Mouse (Mus musculus): Measurements from ENCODE around the gene Trmt61a.
"Not testable (repeated sequence)": the region's sequence is repeated elsewhere in the genome, so short reads cannot be mapped to it uniquely, and the experiment has no call there.

The Trmt61a gene

DNA sequence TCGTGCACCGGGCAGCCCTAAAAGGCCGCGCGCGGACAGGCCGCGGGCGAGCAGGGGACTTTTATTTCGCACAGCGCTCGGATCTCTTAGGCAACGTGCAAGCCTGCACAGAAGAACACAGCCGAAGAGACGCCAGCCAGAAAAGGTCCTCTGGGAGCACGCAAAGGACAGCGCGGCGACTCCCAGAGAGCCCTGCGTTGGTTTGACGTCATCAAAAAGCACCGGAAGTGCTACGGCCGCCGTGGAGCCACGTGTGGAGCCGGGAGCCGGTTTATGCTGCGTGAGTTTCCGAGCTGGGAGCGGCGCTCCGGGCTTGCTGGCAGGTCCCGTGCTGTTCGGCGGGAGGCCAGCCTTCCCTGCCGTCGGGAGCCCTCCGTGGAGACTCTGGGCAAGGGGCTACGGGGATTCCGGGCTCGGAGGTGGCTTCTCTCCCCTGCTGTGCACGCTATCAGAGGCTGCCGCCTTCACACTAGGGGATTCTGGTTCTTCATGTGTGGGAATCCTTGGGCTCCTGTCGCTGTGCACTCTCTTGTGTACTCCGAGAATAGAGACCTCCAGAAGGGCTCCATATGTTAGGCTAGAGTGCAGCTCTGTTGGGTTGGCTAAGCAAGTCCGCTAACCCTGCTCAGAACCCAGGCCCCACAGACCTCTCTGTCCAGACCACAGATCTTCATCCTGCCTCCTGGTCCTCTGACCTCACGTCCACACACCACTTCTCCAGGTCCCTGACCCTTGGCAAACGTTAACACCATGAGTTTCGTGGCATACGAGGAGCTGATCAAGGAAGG, at the start of gene Trmt61a:
Gene Trmt61a (plus strand): TSS at position 224 of the 788 bp plus-strand sequence.
- peak; percentile 85 for DNase-seq (ENCODE audit: low spot score)

DNA sequence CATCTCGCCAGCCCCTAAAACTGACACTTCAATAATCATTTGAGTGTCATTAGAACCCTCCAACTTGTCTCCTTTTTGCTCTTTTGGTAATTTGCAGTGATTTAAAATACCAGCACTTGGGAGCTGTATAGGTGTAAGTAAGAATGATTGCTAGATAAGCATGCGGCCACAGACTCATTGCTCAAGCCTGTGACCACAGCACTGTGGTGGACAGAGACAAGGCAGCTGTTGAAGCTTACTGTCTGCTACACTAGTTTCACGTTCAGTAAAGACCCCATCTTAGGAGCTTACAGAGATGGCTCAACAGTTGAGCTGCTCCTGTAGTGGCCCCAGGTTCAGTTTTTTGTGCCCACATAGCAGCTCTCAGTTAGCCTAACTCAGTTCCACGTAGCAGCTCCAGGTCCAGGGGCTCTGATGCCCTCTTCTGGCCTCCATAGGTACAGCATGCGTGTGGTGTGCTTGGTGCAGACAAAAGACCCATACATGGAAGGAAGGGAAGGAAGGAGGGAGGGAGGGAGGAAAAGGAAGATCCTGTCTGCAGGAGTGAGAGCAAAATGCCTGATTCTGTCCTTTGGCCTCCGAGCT, 29.8 kb upstream of the Trmt61a start:
- DNase-seq (ENCODE audit: low spot score): peak; percentile 62

DNA sequence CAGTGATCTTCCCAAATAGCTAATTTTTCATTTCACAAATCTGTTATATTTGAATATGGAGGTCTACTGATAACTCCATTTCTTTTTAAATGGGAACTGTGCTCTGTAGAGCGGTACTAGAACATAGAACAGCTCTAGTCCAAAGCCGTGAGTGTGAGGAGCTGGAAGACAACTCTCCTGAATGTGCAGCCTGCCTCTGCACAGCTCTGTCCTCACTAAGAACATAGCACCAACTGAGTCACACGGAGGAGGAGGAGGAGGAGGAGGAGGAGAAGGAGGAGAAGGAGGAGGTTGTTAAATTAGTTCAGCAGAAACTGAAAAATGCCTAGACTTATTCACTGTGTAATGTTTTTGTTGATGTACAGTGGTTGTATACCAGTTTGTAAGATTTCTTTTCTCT, 25.0 kb upstream of the Trmt61a start:
- DNase-seq (ENCODE audit: low spot score): no peak

DNA sequence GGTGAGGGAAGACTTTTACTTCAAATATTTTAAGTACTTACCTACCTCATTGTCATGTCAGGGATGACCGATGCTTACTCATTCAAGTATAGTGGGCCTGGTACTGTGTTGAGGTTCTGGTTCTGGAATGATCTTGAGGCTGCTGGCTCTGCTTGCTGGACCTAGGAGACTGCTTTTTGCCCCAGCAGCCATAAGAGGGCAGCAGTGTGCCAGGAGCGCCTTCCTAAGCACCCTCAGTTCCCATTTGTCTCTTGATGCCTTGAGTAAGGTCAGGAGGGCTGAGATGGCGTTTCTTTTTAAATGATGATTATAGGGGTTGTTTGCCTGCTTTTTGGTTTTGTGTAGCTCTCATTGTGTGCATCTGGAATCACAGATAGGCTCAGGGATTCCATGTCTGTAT, 24.5 kb upstream of the Trmt61a start:
- peak; percentile 54 for DNase-seq (ENCODE audit: low spot score)

DNA sequence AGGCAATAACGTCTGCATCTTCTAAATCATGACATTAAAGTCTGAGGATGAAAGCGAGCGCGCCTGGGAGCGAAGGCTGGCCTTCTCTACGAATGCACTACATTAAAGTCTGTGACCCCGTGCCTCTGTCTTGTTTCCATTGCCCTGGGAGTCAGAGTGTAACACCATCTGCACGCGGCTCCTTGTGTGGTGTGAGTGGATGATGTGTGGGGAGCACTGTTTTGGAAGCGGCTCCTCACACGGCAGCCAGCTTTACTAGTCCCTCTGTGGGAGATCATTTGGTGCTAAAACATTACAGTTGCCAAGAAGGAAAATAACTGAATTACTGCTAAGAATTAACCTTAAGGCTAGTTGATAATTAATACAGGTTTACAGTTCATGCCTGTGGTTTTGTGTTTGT, 22.2 kb upstream of the Trmt61a start:
- no peak for DNase-seq (ENCODE audit: low spot score)

DNA sequence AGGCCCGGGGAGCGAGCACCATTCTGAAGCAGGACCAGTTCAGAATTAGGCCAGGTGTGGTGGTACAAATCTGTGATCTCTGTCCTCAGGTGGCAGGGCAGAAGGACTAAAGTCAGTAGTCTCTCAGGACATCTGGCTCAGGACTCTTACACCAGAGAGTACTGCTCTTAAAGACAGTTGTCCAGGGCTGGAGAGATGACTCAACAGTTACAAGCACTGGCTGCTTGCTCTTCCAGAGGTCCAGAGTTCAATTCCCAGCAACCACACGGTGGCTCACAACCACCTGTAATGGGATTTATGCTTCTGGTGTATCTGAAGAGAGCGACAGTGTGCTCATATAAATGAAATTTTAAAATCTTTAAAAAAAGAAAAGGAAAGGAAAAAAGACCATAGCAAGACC, 18.6 kb upstream of the Trmt61a start:
- no peak for DNase-seq (ENCODE audit: low spot score)

DNA sequence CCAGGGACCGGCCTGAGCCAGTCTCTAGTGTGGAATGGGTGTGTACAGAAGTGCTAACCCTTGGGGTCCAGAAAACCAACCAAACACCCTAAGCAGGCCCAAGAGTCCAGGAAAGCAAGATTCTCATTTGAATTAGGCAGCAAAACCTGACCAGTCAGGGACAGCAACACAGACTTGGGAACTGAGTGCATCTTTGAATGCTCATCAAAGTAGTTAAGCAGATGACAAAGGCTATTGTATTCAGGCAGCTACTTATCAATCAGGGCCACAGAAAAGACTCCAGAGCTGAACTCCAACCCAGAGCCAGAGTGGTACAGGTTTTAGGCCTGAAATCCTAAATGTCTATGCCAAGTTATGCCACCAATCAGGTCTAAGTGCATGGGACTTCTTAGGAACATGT, 17.3 kb upstream of the Trmt61a start:
- no peak for DNase-seq (ENCODE audit: low spot score)

DNA sequence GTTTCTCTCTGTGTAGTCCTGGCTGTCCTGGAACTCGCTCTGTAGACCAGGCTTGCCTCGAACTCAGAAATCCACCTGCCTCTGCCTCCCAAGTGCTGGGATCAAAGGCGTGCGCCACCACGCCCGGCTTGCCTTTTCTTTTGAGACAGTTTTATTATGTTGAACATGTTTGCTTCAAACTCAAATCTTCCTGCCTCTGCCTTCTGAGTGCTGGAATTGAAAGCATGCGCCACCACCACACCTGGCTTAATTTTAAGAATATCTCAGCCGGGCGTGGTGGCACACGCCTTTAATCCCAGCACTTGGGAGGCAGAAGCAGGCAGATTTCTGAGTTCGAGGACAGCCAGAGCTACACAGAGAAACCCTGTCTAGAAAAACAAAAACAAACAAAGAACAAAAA, 16.4 kb upstream of the Trmt61a start:
- DNase-seq (ENCODE audit: low spot score): not testable (repeated sequence)

DNA sequence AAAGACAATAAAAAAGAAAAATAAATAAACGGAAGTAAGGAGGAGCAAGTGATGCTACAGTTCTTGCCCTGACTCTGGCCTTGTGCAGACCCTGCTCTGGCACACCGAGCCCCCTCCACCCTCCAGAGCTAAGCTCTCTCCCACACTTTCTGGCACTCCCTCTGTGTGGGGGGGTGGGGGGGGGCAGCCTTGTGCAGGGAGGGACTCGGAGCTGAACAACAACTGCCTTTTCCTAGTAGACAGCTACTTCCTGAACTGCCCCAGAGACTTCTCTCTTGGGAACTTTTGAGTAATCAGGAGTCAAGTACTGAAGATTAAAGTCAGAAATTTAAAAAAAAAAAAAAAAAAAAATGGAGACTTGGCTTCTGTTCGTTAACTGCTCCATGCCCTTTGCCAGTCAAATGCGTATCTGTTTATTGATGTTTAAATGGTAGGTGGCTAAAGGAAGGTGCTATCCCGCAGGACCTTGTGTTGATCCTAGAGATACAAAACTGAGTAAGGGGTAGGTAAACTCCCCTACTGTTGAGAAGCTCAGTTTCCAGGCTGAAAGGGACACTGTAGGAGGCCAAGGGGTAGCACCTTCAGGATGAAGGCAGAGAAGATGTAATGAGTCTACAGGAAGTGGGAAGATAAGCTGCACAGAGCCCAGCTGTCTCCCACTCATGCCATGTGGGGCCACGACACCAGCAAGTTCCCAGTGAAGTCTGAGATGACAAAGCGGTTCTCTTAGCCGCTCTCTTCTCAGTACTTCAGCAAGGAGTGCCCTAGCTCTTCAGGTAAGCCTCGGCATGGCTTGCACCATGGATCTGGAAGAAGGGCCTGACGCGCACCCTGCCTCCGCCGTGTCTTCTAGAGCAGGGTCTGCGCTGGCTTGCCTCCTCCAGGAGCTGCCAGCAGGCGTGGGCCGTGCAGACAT, 14.4 kb upstream of the Trmt61a start:
- no peak for DNase-seq (ENCODE audit: low spot score)

DNA sequence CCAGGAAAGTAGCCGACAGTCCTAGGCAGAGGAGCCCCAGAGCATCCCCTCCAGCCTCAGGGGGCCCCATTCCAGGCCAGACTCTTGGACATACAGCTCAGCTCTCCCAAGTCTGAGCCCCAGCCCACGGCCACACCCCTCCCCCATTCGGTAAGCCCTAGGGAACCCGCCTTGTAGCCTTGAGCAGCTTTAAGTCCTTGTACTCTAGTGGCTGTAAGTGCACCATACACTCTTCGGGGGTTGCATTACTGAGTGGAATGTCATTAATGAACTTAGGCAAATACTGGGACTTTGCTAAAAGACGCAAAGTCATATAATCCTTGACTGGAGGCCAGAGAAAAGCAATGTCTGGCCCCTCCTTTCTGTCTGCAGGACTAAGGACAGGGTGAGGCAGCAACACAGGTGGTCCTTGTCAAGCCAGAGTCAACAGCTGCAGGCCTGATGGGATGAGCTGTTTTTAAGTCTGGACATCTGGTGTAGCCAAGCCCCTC, 13.7 kb upstream of the Trmt61a start:
- DNase-seq (ENCODE audit: low spot score): no peak

DNA sequence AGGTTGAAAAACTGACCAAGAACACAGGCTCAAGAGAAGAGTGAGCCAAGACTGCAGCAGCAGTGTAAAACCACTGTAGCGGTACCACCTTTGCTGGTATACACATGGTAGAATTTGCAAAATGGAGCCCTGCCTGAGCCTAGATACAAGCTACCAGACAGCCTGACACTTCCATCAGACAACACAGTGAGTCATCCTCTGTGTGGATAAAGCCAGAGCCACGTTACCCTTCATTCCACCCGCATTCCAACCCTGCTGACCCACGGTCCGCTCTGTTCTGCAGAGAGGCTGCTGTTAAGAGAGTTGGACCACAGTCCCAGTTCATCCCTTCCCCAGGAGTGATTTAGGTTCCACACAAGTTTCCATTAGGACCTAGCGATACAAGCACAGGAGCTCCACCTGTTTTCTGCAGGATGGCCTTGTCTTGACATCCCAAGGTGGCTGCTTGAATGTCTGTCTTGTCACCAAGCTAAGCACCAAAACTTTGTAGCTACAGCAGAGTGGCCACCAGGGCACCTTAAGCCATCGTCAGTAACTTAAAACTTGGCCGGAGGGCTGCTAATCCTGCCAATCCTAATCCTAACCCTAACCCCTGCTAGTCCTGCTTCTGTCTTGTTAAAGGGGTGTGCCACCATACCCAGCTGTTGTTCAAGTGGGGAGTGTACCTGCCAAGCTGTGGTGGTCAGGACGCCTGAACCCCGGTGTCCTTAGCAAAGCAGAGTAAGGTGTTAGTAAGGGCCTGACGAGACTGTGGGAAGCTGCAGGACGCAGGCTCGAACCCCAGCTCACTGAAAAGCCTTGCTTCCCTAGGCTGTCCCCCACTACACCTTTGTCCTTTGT, 12.6 kb upstream of the Trmt61a start:
- DNase-seq (ENCODE audit: low spot score): no peak

DNA sequence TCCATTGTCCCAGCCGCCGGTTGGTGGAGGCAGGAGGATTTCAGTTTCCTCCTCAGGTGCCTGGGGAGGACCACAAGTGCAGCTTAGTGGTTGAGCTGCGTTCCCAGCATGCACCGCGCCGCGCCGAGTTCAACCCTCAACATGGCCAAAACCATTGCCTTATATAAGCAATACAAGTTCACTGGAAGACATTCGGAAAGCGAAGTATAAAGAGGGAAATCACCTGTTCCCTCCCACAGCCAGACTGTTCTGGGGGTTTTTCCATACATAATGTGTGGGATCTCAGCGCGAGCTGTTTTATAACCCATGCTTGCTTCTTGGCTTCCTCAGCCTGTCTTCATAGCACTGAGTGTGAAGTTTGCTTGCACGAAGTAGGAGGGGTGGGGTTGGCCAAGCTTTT, 11.5 kb upstream of the Trmt61a start:
- no peak for DNase-seq (ENCODE audit: low spot score)

DNA sequence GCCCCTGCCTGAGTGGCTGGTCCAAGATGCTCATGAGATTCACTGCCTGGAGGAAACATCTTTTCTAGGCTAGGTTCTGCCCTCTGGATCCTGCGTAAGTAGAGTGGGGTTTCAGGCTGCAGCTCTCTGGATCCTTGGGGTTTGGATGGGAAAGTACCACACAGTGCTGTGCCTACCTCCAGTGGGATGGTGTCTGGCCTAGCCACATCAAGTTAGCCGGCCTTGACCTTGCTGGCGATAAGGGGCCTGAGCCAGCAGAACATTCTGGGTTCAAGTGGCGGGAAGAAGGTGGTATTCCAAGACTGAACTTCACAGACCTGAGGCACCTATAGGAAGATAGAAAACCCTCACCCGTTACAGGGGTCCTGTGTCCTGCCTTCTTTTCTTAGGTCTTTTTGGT, 10.5 kb upstream of the Trmt61a start:
- no peak for DNase-seq (ENCODE audit: low spot score)

DNA sequence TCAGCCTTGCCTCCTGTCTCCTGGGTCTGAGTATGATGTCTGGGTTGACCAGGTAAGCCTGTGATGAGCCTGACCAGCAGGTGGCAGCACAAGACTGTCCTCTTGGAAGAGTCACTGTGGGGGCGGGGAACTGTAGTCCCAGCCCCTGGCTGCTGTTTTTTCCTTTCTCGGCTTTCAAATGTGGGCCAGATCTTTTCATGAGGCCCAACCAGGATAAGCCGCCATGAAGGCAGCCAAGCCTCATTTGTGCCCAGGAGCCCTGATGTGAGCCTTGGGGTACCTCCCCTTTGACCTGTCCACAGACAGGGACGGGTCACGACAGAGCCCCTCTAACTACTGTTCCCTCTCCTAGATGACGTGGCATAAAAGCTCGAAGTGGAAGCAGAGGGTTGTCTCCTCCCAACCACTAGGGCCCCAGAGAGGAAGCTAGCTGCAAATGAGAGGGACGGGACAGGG, 9.4 kb upstream of the Trmt61a start:
- DNase-seq (ENCODE audit: low spot score): peak; percentile 94

DNA sequence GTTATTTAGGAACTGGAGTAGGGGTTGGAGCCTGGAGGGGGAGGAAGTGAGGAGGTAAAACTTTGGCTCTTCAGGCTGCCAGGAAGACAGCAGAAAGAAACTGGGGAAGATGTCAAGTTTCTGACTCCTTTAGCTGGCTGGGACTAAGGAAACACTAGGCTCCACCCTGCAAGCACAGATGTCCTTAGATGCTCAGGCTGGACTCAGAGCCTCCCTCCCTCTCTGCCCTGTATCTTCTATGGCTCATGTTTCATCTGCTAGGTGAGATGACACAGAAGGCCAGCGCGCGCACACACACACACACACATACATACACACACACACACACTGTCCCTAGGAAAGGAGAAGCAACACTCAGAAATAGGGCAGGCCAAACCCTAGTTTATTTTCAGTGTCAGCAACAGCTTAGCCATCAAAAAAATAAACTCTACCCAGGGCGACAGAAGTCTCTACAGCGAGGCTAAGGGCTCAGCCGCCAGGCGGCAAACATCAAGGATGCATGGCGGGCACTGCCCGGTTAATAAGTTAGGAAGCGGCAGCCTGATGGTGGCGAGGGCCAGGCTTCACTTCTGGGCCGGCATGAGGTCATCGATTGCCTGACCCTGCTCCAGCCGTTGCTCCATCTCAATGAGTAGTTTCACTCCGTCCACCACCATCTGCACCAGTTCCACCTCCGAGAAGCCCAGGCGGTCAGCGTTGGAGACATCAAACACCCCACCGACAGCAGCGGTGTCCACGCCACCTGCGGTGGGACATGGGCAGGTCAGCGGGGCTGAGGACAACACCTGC, 8.7 kb upstream of the Trmt61a start:
- no peak for DNase-seq (ENCODE audit: low spot score)

DNA sequence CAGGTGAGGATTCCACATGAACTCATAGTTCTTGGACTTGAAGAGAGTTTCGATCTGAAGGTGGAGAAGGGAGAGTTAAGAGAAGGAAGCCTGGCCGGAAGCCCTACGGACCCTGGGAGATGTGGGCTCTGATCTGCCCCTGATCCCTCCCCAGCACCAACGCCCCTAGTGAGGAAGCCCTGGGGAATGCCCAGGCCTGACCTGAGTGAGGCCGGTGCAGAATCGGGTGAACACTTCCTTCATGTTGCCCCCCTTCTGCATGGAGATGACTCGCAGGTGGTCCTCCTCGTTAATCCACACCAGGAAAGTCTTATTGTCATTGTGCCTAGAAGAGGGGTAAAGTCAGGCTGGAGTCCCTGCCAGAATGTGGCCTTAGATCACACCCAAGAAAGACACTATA, 7.9 kb upstream of the Trmt61a start:
- DNase-seq (ENCODE audit: low spot score): no peak

DNA sequence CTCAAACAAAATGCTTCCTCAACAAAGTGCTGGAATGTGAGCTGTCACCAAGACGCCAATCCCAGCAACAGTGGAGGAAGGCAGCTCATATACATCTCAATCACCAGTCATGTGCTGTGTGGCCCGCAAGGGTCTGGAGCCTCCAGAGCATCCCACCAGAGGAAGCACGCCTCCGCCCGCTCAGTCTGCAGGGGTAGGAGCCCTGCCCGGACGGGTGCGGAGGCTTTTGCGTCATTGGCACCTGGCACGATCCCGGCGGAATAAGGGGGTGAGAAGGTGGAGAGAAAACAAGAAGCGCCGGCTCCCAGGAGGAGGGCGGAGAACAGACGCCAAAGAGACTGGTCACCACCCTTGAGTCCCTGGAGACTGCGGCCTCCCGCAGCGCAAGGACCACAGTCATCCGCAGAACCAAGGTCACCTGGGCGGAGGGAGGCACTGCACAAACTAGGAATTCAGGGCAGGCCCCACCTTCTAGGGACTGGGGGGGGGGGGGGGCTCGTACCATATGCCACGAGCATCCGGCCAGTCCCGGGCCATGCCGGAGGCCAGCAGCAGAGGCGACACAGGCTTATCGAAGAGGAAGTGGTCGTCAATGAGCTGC, 7.4 kb upstream of the Trmt61a start:
- DNase-seq (ENCODE audit: low spot score): peak; percentile 49

DNA sequence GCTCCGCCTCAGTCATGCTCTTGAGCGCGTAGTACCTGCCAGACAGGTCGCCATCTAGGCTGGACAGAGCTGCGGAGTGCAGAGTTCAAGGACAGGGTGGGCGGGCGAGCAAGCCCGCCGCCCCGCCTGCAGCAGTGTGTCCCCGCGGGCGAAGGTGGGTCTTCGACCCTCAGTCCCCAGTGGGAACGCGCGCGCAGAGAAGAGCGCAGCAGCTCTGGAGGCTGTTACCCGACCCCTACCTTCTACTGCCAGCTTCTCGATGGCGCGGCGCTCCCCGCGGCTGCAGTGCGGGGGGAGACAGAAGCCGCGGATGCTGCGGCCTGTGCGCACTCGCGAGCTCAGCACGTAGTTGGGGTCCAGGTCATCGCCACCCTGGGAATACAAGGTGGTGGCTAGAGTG, 6.9 kb upstream of the Trmt61a start:
- DNase-seq (ENCODE audit: low spot score): no peak

DNA sequence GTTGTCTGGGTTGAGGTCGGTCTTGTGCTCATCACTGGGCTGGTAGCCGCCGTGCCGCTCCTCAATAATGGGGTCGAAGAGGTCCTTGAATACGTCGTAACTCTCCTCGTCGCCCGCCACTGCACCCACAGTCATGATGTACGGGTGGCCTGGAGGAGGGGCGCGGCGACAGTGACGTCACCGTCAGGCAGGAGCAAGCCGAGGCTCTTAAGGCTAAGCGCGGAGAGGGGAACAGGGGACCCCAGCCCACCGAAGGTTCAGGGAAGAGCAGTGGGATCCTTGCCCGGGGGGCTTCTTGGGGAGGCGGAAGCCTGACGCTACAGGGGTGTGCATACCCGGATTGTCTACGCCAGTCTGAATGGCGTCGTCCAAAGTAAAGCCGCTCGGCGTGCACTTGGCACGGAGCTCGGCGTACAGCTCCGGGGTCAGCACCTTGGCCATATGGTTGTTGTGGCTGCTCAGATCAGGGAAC, 6.4 kb upstream of the Trmt61a start:
- DNase-seq (ENCODE audit: low spot score): peak; percentile 50

DNA sequence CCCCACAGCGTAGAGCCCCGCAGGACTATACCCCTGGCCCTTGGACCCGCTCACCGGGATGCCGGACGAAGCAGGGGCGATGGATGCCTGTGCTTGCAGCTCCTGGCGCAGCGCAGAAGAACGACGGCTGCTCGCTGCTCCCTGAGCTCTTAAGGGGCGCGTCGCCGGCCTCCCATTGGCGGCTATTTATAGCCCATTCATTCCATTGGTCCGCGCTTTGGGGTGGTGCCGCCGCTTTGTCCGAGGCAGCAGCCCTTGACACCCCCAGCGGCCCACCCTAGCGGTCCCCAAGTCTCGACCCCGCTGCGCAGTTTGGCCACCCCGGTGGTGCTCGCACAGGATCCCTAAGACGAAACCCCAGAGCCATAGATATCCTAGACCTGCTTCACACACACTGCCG, 5.7 kb upstream of the Trmt61a start, which contains the start of gene Ckb:
Gene Ckb (minus strand): TSS at position 163 of the 400 bp plus-strand sequence.
- peak; percentile 66 for DNase-seq (ENCODE audit: low spot score)
